7 mouse cellular contexts compared by ENCODE assay signal in the genomic region with DNA sequence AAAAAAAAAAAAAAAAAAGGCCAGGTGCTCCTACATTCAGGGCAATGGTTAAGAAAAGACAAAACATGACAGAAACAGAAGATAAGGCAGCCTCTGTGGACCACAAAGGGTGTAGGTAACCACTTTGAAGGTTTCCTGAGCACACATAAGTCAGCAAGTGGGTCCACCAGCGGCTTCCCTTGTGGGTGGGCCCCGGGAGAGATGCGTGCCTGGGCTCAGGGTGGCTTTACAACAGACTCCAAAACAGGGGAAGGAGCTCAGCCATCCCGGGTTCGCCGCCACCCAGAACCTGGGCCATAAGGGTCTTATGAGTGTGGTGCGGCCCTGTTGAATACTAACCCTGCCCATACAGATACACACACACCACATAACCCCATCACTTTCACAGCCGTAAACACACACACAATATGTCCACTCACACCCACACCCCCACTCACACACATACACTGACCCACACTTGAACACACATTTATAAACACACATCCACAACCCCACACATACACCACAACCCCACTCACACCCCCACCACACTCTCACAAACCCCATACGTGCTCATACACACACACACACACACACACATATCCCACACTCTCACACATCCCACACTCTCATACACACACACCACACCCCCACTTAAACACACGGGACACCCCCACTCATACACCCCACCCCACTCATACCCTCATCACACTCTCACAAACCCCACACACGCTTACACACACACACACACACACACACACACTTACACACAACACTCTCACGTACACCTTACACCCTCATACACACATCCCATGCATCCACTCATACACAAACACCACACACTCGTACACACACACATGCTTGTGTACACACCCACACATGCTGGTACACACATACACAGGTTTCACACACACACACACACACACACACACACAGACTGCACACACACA. TPM values are rescaled to one million over a fixed set of nuclear protein-coding genes. Genes with fewer than 3 reads are reported as not detected.
A peak's percentile ranks its signal among the peaks of the same experiment; 100 is the strongest.
DNase-seq lines count a peak whose midpoint lies in the region; ATAC-seq and TF ChIP-seq lines count a peak whose summit lies in the region.

No protein-coding gene starts in this region.

- 82% methylated on average over 13 of the region's 13 CpGs for WGBS in neural tube, embryonic 11.5 days
- WGBS in forebrain, postnatal 0 days: 78% methylated on average over 13 of the region's 13 CpGs
- 68% methylated on average over 13 of the region's 13 CpGs for WGBS in liver, postnatal 0 days (ENCODE audit: insufficient replicate concordance)

- H3K4me2 ChIP-seq in neural tube, embryonic 11.5 days (ENCODE audit: low read depth): no peak overlapping the region; the same call in 1 of the 2 replicates
- H3K4me2 ChIP-seq in forebrain, postnatal 0 days (ENCODE audit: low read depth): peak overlapping the region; percentile 28; the same call in 1 of the 2 replicates
- H3K4me2 ChIP-seq in liver, postnatal 0 days (ENCODE audit: low read depth, low read length): peak overlapping the region; percentile 39

- no peak for TF ChIP-seq CTCF in forebrain, postnatal 0 days (IDR thresholded peaks at IDR 0.05; ENCODE audit: low read depth)
- TF ChIP-seq CTCF in liver, postnatal 0 days (IDR thresholded peaks at IDR 0.05; ENCODE audit: low read depth): no peak

- no peaks in the 10 kb centered on the region for H3K36me3 ChIP-seq in neural tube, embryonic 11.5 days (ENCODE audit: control insufficient read depth, insufficient read depth, low read length)
- no peaks in the 10 kb centered on the region for H3K36me3 ChIP-seq in forebrain, postnatal 0 days (ENCODE audit: insufficient read depth)
- H3K36me3 ChIP-seq in liver, postnatal 0 days (replicated peaks; ENCODE audit: insufficient read depth, low read length): no peaks in the 10 kb centered on the region

- no peak for DNase-seq in neural tube, embryonic 11.5 days (ENCODE audit: low spot score)
- DNase-seq in neural tube, embryonic 10.5 days (ENCODE audit: extremely low spot score, low spot score): no peak
- no peak for DNase-seq in forebrain, postnatal 0 days
- no peak for DNase-seq in liver, postnatal 0 days
- peak; percentile 42 for DNase-seq in thymus, postnatal 14 days
- no peak for DNase-seq in retina, embryonic 14.5 days (ENCODE audit: low spot score)
- no peak for DNase-seq in layer of hippocampus, postnatal 36 days

- H3K9ac ChIP-seq in neural tube, embryonic 11.5 days (ENCODE audit: low read length): no peak overlapping the region
- H3K9ac ChIP-seq in forebrain, postnatal 0 days: no peak overlapping the region
- H3K9ac ChIP-seq in liver, postnatal 0 days (replicated peaks): no peak overlapping the region

- no peaks in the 10 kb centered on the region for H3K9me3 ChIP-seq in neural tube, embryonic 11.5 days (ENCODE audit: control insufficient read depth, low read length)
- H3K9me3 ChIP-seq in forebrain, postnatal 0 days (ENCODE audit: low read length): no peaks in the 10 kb centered on the region
- H3K9me3 ChIP-seq in liver, postnatal 0 days (ENCODE audit: low read length): no peaks in the 10 kb centered on the region

- TF ChIP-seq EP300 in liver, postnatal 0 days (IDR thresholded peaks at IDR 0.05; ENCODE audit: low read depth): no peak

- peak; percentile 67 for ATAC-seq in neural tube, embryonic 11.5 days (ENCODE audit: insufficient read depth, low FRiP score, low TSS enrichment)
- peak; percentile 57 for ATAC-seq in forebrain, postnatal 0 days
- no peak for ATAC-seq in liver, postnatal 0 days

- H3K27ac ChIP-seq in neural tube, embryonic 11.5 days (ENCODE audit: low read depth, low read length): no peak overlapping the region
- H3K27ac ChIP-seq in forebrain, postnatal 0 days (ENCODE audit: low read depth, low read length): no peak overlapping the region
- no peak overlapping the region for H3K27ac ChIP-seq in liver, postnatal 0 days (ENCODE audit: low read depth)

- peak overlapping the region; percentile 100 for H3K4me3 ChIP-seq in neural tube, embryonic 11.5 days (ENCODE audit: low read depth, low read length)
- H3K4me3 ChIP-seq in forebrain, postnatal 0 days (ENCODE audit: low read depth, low read length): peak overlapping the region; percentile 99
- no peak overlapping the region for H3K4me3 ChIP-seq in liver, postnatal 0 days (ENCODE audit: low read depth, low read length)

- H3K27me3 ChIP-seq in neural tube, embryonic 11.5 days (ENCODE audit: control insufficient read depth, insufficient read depth, low read length): no peaks in the 10 kb centered on the region
- no peaks in the 10 kb centered on the region for H3K27me3 ChIP-seq in forebrain, postnatal 0 days (ENCODE audit: insufficient read depth, low read length)
- no peaks in the 10 kb centered on the region for H3K27me3 ChIP-seq in liver, postnatal 0 days (ENCODE audit: insufficient read depth, low read length)

- H3K4me1 ChIP-seq in neural tube, embryonic 11.5 days (ENCODE audit: control insufficient read depth, insufficient read depth, low read length): peaks cover 10% of the 10 kb centered on the region
- peaks cover 6% of the 10 kb centered on the region; the same call in 1 of the 2 replicates for H3K4me1 ChIP-seq in forebrain, postnatal 0 days (ENCODE audit: insufficient read depth)
- H3K4me1 ChIP-seq in liver, postnatal 0 days (ENCODE audit: insufficient read depth): peaks cover 22% of the 10 kb centered on the region

RNA-seq across cellular contexts. Expression of a gene that starts 0.7 kb away (rescaled TPM):
- 80.6 and 91.3 TPM in 2 replicates for polyA plus RNA-seq in neural tube, embryonic 11.5 days (2014; fragmentation: Nextera tagmentation; extraction: Ambion mirVana)
- total RNA-seq in forebrain, postnatal 0 days (2014; rRNA removed): 72.2 and 75.2 TPM in 2 replicates
- polyA plus RNA-seq in forebrain, postnatal 0 days (2015; fragmentation: Nextera tagmentation; extraction: Ambion mirVana): 62.0 and 72.3 TPM in 2 replicates
- 28.8 and 29.2 TPM in 2 replicates for polyA plus RNA-seq in liver, postnatal 0 days (2015; fragmentation: Nextera tagmentation; extraction: Ambion mirVana)
- 10 to 100 TPM; 62.0 to 63.1 TPM for total RNA-seq in layer of hippocampus, postnatal 36 days (2021)

RNA-seq across cellular contexts. Expression of a gene that starts 56.0 kb away (rescaled TPM):
- 17.4 and 20.3 TPM in 2 replicates for polyA plus RNA-seq in neural tube, embryonic 11.5 days (2014; fragmentation: Nextera tagmentation; extraction: Ambion mirVana)
- total RNA-seq in forebrain, postnatal 0 days (2014; rRNA removed): 19.7 and 22.3 TPM in 2 replicates
- polyA plus RNA-seq in forebrain, postnatal 0 days (2015; fragmentation: Nextera tagmentation; extraction: Ambion mirVana): 48.8 and 52.2 TPM in 2 replicates
- 5.7 and 6.8 TPM in 2 replicates for polyA plus RNA-seq in liver, postnatal 0 days (2015; fragmentation: Nextera tagmentation; extraction: Ambion mirVana)
- 10 to 100 TPM; 24.6 to 29.9 TPM for total RNA-seq in layer of hippocampus, postnatal 36 days (2021)
